Comparison of ENCODE assay signal across 8 mouse cellular contexts in the genomic region with DNA sequence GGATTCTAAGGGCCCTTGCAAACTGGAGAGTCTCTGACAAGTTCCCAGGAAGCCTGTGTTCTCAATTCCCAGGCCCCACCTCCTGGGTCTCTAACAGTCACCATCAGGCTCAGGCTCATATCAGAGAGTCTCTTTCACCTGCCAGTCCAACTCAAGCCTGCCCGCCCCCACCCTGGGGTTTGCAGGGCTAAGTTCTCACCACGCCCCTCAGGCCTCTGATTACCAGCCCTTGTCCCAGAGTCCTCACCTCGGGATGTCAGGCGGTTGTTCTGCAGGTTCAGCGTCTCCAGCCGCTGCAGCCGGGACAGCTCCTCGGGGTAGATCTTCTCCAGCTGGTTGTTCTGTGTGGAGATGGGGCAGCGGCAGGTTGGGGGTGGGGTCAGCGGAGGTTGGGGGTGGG. TPM values are rescaled to one million over a fixed set of nuclear protein-coding genes. Genes with fewer than 3 reads are reported as not detected.
DNase-seq lines count a peak whose midpoint lies in the region; ATAC-seq lines count a peak whose summit lies in the region.

No protein-coding gene starts in this region.

- H3K9me3 ChIP-seq in forebrain, embryonic 11.5 days (ENCODE audit: control insufficient read depth, low read length) = no peaks in the 10 kb centered on the region
- H3K9me3 ChIP-seq in forebrain, embryonic 14.5 days (replicated peaks; ENCODE audit: control insufficient read depth, low read length) = no peaks in the 10 kb centered on the region
- no peaks in the 10 kb centered on the region for H3K9me3 ChIP-seq in embryonic facial prominence, embryonic 12.5 days

- no peaks in the 10 kb centered on the region for H3K36me3 ChIP-seq in forebrain, embryonic 11.5 days (ENCODE audit: control insufficient read depth, insufficient read depth, low read length)
- no peaks in the 10 kb centered on the region for H3K36me3 ChIP-seq in forebrain, embryonic 14.5 days (ENCODE audit: control insufficient read depth, insufficient read depth, low read length)
- H3K36me3 ChIP-seq in embryonic facial prominence, embryonic 12.5 days = no peaks in the 10 kb centered on the region

- no peak overlapping the region for H3K27ac ChIP-seq in forebrain, embryonic 11.5 days (ENCODE audit: low read depth, low read length)
- H3K27ac ChIP-seq in forebrain, embryonic 14.5 days (ENCODE audit: low read depth, low read length) = no peak overlapping the region
- H3K27ac ChIP-seq in embryonic facial prominence, embryonic 12.5 days = no peak overlapping the region

- peaks cover 6% of the 10 kb centered on the region for H3K27me3 ChIP-seq in forebrain, embryonic 11.5 days (ENCODE audit: control insufficient read depth, insufficient read depth, low read length)
- H3K27me3 ChIP-seq in forebrain, embryonic 14.5 days (replicated peaks; ENCODE audit: control insufficient read depth, insufficient read depth, low read length) = peaks cover 10% of the 10 kb centered on the region
- H3K27me3 ChIP-seq in embryonic facial prominence, embryonic 12.5 days = peaks cover 6% of the 10 kb centered on the region

- 3% methylated on average over 10 of the region's 10 CpGs for WGBS in forebrain, embryonic 11.5 days
- 4% methylated on average over 10 of the region's 10 CpGs for WGBS in forebrain, embryonic 14.5 days
- 3% methylated on average over 10 of the region's 10 CpGs for WGBS in embryonic facial prominence, embryonic 12.5 days

- H3K4me3 ChIP-seq in forebrain, embryonic 11.5 days (ENCODE audit: low read depth, low read length) = no peak overlapping the region
- H3K4me3 ChIP-seq in forebrain, embryonic 14.5 days (ENCODE audit: low read depth, low read length) = no peak overlapping the region
- no peak overlapping the region for H3K4me3 ChIP-seq in embryonic facial prominence, embryonic 12.5 days

- H3K4me1 ChIP-seq in forebrain, embryonic 11.5 days (replicated peaks; ENCODE audit: control insufficient read depth, insufficient read depth, low read length) = peaks cover 3% of the 10 kb centered on the region; the same call in 1 of the 2 replicates
- no peaks in the 10 kb centered on the region for H3K4me1 ChIP-seq in forebrain, embryonic 14.5 days (ENCODE audit: control insufficient read depth, insufficient read depth, low read length)
- peaks cover 4% of the 10 kb centered on the region; the same call in 1 of the 2 replicates for H3K4me1 ChIP-seq in embryonic facial prominence, embryonic 12.5 days

- no peak for ATAC-seq in forebrain, embryonic 11.5 days (replicated peaks; ENCODE audit: low FRiP score)
- ATAC-seq in forebrain, embryonic 14.5 days = no peak
- no peak for ATAC-seq in embryonic facial prominence, embryonic 12.5 days (ENCODE audit: insufficient number of reproducible peaks, insufficient read depth, low FRiP score, low TSS enrichment)

- peak; percentile 57 for DNase-seq in forebrain, embryonic 11.5 days (ENCODE audit: low spot score)
- DNase-seq in forebrain, embryonic 14.5 days (ENCODE audit: low spot score) = no peak
- DNase-seq in kidney, postnatal 10 days = peak; percentile 76
- peak; percentile 70 for DNase-seq in lung, postnatal 10 days
- no peak for DNase-seq in cerebellum, postnatal 36 days
- DNase-seq in layer of hippocampus, adult 9-11 months = no peak
- DNase-seq in cerebellum, adult 8-10 months = no peak

- no peak overlapping the region for H3K9ac ChIP-seq in forebrain, embryonic 11.5 days (ENCODE audit: low read length)
- no peak overlapping the region for H3K9ac ChIP-seq in forebrain, embryonic 14.5 days (ENCODE audit: low read length)
- H3K9ac ChIP-seq in embryonic facial prominence, embryonic 12.5 days = no peak overlapping the region

- no peak overlapping the region for H3K4me2 ChIP-seq in forebrain, embryonic 11.5 days (ENCODE audit: low read depth, low read length, severe bottlenecking)
- no peak overlapping the region for H3K4me2 ChIP-seq in forebrain, embryonic 14.5 days (ENCODE audit: low read length)
- H3K4me2 ChIP-seq in embryonic facial prominence, embryonic 12.5 days (replicated peaks) = 0 out of 2 replicates have a peak overlapping the region, but pooled peaks have one; percentile 4

RNA-seq across cellular contexts. Expression of a gene that starts 57.1 kb away (rescaled TPM):
- not detected in 2 replicates for polyA plus RNA-seq in forebrain, embryonic 11.5 days (2014; fragmentation: Nextera tagmentation; extraction: Ambion mirVana)
- polyA plus RNA-seq in forebrain, embryonic 14.5 days (2014; fragmentation: Nextera tagmentation; extraction: Ambion mirVana) = not detected in 2 replicates
- polyA plus RNA-seq in embryonic facial prominence, embryonic 12.5 days (2016; fragmentation: Nextera tagmentation; extraction: Ambion mirVana) = not detected in 2 replicates

Comparison
In these comparisons a context has a peak if more than half of its experiments do, and no peak if none do; other contexts are left out.
1. DNase-seq: peak in forebrain, embryonic 11.5 days (single experiment), kidney, postnatal 10 days (single experiment) and lung, postnatal 10 days (single experiment); none in forebrain, embryonic 14.5 days (single experiment), cerebellum, postnatal 36 days (0 of 2), layer of hippocampus, adult 9-11 months (single experiment) and cerebellum, adult 8-10 months (single experiment).